Mouse (Mus musculus) neural tube, embryonic 15.5 days (tissue): ENCODE measurements around the gene Asb5. TPM values are rescaled to one million over a fixed set of nuclear protein-coding genes. Genes with fewer than 3 reads are reported as not detected.
"Not testable (repeated sequence)": the region's sequence is repeated elsewhere in the genome, so short reads cannot be mapped to it uniquely, and the experiment has no call there.

Experiments
- ATAC-seq: fragments of 200-750 bp; cut with Nextera tagmentation; 2 replicates; pipeline ENCODE4 v1.8.0; 2017; ENCODE audit warnings: mild to moderate bottlenecking, moderate TSS enrichment, moderate library complexity; ENCODE audit not compliant: low FRiP score
- H3K27ac ChIP-seq: fragments of 300-500 bp; sonication (generic); replicated peaks from 2 replicates; pipeline ENCODE4 v1.5.1; 2015; ENCODE audit warnings: mild to moderate bottlenecking, inconsistent platforms
- H3K27me3 ChIP-seq: fragments of 300-500 bp; sonication (generic); replicated peaks from 2 replicates; pipeline ENCODE4 v1.6.1; 2015; ENCODE audit warnings: inconsistent platforms
- H3K36me3 ChIP-seq: fragments of 300-500 bp; sonication (generic); 2 replicates; pipeline ENCODE4 v1.6.1; 2015; ENCODE audit warnings: inconsistent platforms
- H3K4me1 ChIP-seq: fragments of 300-500 bp; sonication (generic); 2 replicates; pipeline ENCODE4 v1.6.1; 2015; ENCODE audit warnings: inconsistent platforms
- H3K4me2 ChIP-seq: fragments of 300-500 bp; sonication (generic); 2 replicates; pipeline ENCODE4 v1.6.1; 2015; ENCODE audit warnings: inconsistent platforms, mild to moderate bottlenecking, moderate library complexity
- H3K4me3 ChIP-seq: fragments of 300-500 bp; sonication (generic); replicated peaks from 2 replicates; pipeline ENCODE4 v1.5.1; 2015; ENCODE audit warnings: mild to moderate bottlenecking, inconsistent platforms
- H3K9ac ChIP-seq: fragments of 300-500 bp; sonication (generic); replicated peaks from 2 replicates; pipeline ENCODE4 v1.6.1; 2015; ENCODE audit warnings: mild to moderate bottlenecking, inconsistent platforms
- H3K9me3 ChIP-seq: fragments of 300-500 bp; sonication (generic); replicated peaks from 2 replicates; pipeline ENCODE4 v1.6.1; 2016; ENCODE audit warnings: inconsistent platforms
- WGBS: fragments of 180-500 bp; shearing (Covaris S2); methylation state at CpG from one replicate; pipeline ENCODE4 v1.1.7; 2015; ENCODE audit warnings: mixed read lengths; 5-methylcytosine and 5-hydroxymethylcytosine counted together
- polyA plus RNA-seq: library from polyadenylated mRNA; unstranded; fragments of >200 nt; fragmentation: Nextera tagmentation; extraction: Ambion mirVana; gene quantifications from 2 replicates; pipeline ENCODE4 v1.2.1, GENCODE M21; 2015

Asb5 gene
- polyA plus RNA-seq, 1 experiment from 2014 or later: 7.3 TPM

GRCm38 (mm10) chr8:54508814-54509213 is 20.6 kb upstream of the Asb5 start:
- ATAC-seq: peak; percentile 75
- Histone ChIP-seq H3K9ac (no peak overlapping the region), H3K4me2 (peak overlapping the region; percentile 63), H3K4me3 (peak overlapping the region; percentile 44), H3K9me3 (no peaks in the 10 kb centered on the region), H3K36me3 (no peaks in the 10 kb centered on the region), H3K27ac (0 out of 2 replicates have a peak overlapping the region, but pooled peaks have one; percentile 3), H3K4me1 (peaks cover 16% of the 10 kb centered on the region; the same call in 1 of the 2 replicates), H3K27me3 (no peaks in the 10 kb centered on the region)
- WGBS: 5% methylated on average over 6 of the region's 11 CpGs

- Histone ChIP-seq H3K36me3 (no peaks in the 10 kb centered on the region), H3K9ac (peak overlapping the region; percentile 51; the same call in 1 of the 2 replicates), H3K9me3 (no peaks in the 10 kb centered on the region), H3K27me3 (no peaks in the 10 kb centered on the region), H3K4me1 (peaks cover 16% of the 10 kb centered on the region; the same call in 1 of the 2 replicates), H3K4me3 (peak overlapping the region; percentile 44), H3K4me2 (peak overlapping the region; percentile 63), H3K27ac (peak overlapping the region; percentile 78)
- WGBS: 2% methylated on average over 10 of the region's 10 CpGs
- peak; percentile 91 for ATAC-seq
Measured at GRCm38 (mm10) chr8:54509221-54509721, 20.1 kb upstream of the Asb5 start.

DNA sequence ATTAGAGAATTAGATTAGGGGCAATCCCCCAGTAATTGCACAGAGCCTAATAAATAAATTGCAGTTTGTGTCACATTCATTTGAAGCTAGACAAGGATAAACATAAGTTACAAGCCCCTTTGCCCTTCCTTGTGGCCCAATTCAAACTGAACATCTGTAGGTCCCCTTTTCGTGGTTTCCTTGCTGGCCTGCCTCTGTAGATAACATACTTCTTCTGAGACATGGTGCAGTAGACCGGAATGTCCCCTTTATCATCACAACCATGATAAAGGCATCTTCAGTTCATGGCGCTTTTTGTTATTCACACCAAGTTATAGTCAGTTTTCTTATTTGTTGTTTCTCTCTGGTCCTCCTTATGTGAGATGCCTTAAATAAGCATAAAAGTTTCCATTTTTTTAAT is 17.6 kb upstream of the Asb5 start:
- no peak overlapping the region for H3K27ac ChIP-seq
- H3K4me2 ChIP-seq: no peak overlapping the region
- no peaks in the 10 kb centered on the region for H3K27me3 ChIP-seq
- H3K9ac ChIP-seq: no peak overlapping the region
- no peak for ATAC-seq
- WGBS: 82% methylated on average over 3 of the region's 3 CpGs
- H3K36me3 ChIP-seq: no peaks in the 10 kb centered on the region; the same call in 1 of the 2 replicates
- H3K4me1 ChIP-seq: peaks cover 16% of the 10 kb centered on the region; the same call in 1 of the 2 replicates
- no peaks in the 10 kb centered on the region for H3K9me3 ChIP-seq
- no peak overlapping the region for H3K4me3 ChIP-seq

DNA sequence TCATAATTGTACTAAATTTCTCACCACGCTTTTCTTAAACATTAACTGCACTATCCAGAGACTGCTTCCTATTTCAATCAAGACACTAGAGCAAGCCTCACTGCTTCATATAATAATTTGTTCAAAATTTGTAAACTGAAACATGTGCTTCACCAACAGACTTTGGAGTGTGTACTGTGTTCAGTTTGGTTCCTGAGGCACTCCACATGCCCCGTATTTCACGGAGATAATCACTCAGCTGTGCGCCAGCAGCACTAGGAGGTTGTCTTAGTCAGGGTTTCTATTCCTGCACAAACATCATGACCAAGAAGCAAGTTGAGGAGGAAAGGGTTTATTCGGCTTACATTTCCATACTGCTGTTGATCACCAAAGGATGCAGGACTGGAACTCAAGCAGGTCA is 17.2 kb upstream of the Asb5 start:
- H3K4me1 ChIP-seq: peaks cover 16% of the 10 kb centered on the region; the same call in 1 of the 2 replicates
- not testable (repeated sequence) for H3K4me3 ChIP-seq, ATAC-seq, H3K27me3 ChIP-seq, H3K9ac ChIP-seq, H3K4me2 ChIP-seq, H3K27ac ChIP-seq, H3K36me3 ChIP-seq, H3K9me3 ChIP-seq
- 88% methylated on average over 5 of the region's 5 CpGs for WGBS

- no peaks in the 10 kb centered on the region for H3K4me1 ChIP-seq
- no peak overlapping the region for H3K4me2 ChIP-seq
- WGBS: 64% methylated on average over 10 of the region's 10 CpGs
- ATAC-seq: no peak
- H3K27me3 ChIP-seq: no peaks in the 10 kb centered on the region
- no peak overlapping the region for H3K9ac ChIP-seq
- H3K4me3 ChIP-seq: no peak overlapping the region
- H3K9me3 ChIP-seq: no peaks in the 10 kb centered on the region
- no peak overlapping the region for H3K27ac ChIP-seq
- peaks cover 9% of the 10 kb centered on the region for H3K36me3 ChIP-seq
Measured at GRCm38 (mm10) chr8:54518756-54519460, 10.5 kb upstream of the Asb5 start.

GRCm38 (mm10) chr8:54520516-54520915 is 8.9 kb upstream of the Asb5 start:
- ATAC-seq: no peak
- H3K27ac ChIP-seq: no peak overlapping the region
- H3K9ac ChIP-seq: no peak overlapping the region
- H3K27me3 ChIP-seq: no peaks in the 10 kb centered on the region
- no peak overlapping the region for H3K4me2 ChIP-seq
- no peaks in the 10 kb centered on the region for H3K9me3 ChIP-seq
- peaks cover 12% of the 10 kb centered on the region for H3K36me3 ChIP-seq
- 29% methylated on average over 4 of the region's 4 CpGs for WGBS
- no peaks in the 10 kb centered on the region for H3K4me1 ChIP-seq
- no peak overlapping the region for H3K4me3 ChIP-seq

DNA sequence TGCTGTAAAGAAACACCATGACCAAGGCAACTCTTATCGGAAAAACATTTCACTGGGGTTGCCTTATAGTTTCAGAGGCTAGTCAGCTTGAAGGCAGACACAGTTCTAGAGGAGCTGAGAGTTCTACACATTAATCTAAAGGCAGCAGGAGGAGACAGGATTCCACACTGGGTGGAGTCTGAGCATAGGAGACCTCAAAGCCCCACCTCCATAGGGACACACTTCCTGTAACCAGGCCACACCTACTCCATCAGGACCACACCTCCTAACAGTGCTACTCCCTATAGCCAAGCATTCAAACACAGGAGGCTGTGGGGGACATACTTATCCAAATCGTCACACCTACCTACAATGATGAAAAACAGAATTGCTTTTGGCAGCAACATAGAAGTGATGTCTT is 3.8 kb upstream of the Asb5 start:
- Histone ChIP-seq H3K9me3 (no peaks in the 10 kb centered on the region), H3K27ac (no peak overlapping the region), H3K4me1 (peaks cover 21% of the 10 kb centered on the region), H3K36me3 (peaks cover 12% of the 10 kb centered on the region), H3K4me2 (no peak overlapping the region), H3K4me3 (no peak overlapping the region), H3K9ac (no peak overlapping the region), H3K27me3 (no peaks in the 10 kb centered on the region)
- no peak for ATAC-seq
- 95% methylated on average over 2 of the region's 2 CpGs for WGBS

- H3K4me2 ChIP-seq: no peak overlapping the region
- no peak for ATAC-seq
- 96% methylated on average over 6 of the region's 6 CpGs for WGBS
Measured at GRCm38 (mm10) chr8:54526700-54527099, 2.7 kb upstream of the Asb5 start.

GRCm38 (mm10) chr8:54528571-54528970 is 809 bp upstream of the Asb5 start:
- WGBS: 65% methylated on average over 7 of the region's 7 CpGs
- no peaks in the 10 kb centered on the region for H3K27me3 ChIP-seq
- 0 out of 2 replicates have a peak, but pooled peaks cover 5% of the 10 kb centered on the region for H3K36me3 ChIP-seq
- H3K27ac ChIP-seq: no peak overlapping the region
- peak overlapping the region; percentile 66 for H3K4me2 ChIP-seq
- H3K4me1 ChIP-seq: peaks cover 23% of the 10 kb centered on the region
- H3K9me3 ChIP-seq: no peaks in the 10 kb centered on the region
- ATAC-seq: no peak
- peak overlapping the region; percentile 87 for H3K9ac ChIP-seq
- peak overlapping the region; percentile 99 for H3K4me3 ChIP-seq

More at GRCm38 (mm10) chr8:54526700-54527099, 2.7 kb upstream of the Asb5 start:
- H3K9ac ChIP-seq: no peak overlapping the region
- H3K4me1 ChIP-seq: peaks cover 23% of the 10 kb centered on the region
- H3K36me3 ChIP-seq: peaks cover 12% of the 10 kb centered on the region
- H3K9me3 ChIP-seq: no peaks in the 10 kb centered on the region
- no peaks in the 10 kb centered on the region for H3K27me3 ChIP-seq
- no peak overlapping the region for H3K4me3 ChIP-seq
- H3K27ac ChIP-seq: no peak overlapping the region

GRCm38 (mm10) chr8:54535172-54535571 is 5.8 kb downstream of the Asb5 start:
- H3K4me1 ChIP-seq: peaks cover 5% of the 10 kb centered on the region
- H3K4me2 ChIP-seq: no peak overlapping the region
- ATAC-seq: no peak
- no peak overlapping the region for H3K9ac ChIP-seq
- H3K9me3 ChIP-seq: no peaks in the 10 kb centered on the region
- no peaks in the 10 kb centered on the region for H3K36me3 ChIP-seq
- H3K27me3 ChIP-seq: no peaks in the 10 kb centered on the region
- H3K27ac ChIP-seq: no peak overlapping the region
- H3K4me3 ChIP-seq: no peak overlapping the region
- 64% methylated on average over 5 of the region's 5 CpGs for WGBS

GRCm38 (mm10) chr8:54537285-54537684 is 7.9 kb downstream of the Asb5 start:
- H3K4me3 ChIP-seq: no peak overlapping the region
- no peaks in the 10 kb centered on the region for H3K27me3 ChIP-seq
- ATAC-seq: no peak
- H3K36me3 ChIP-seq: no peaks in the 10 kb centered on the region
- H3K4me2 ChIP-seq: no peak overlapping the region
- H3K4me1 ChIP-seq: no peaks in the 10 kb centered on the region
- H3K9ac ChIP-seq: no peak overlapping the region
- no peaks in the 10 kb centered on the region for H3K9me3 ChIP-seq
- H3K27ac ChIP-seq: no peak overlapping the region
- 97% methylated on average over 3 of the region's 3 CpGs for WGBS

DNA sequence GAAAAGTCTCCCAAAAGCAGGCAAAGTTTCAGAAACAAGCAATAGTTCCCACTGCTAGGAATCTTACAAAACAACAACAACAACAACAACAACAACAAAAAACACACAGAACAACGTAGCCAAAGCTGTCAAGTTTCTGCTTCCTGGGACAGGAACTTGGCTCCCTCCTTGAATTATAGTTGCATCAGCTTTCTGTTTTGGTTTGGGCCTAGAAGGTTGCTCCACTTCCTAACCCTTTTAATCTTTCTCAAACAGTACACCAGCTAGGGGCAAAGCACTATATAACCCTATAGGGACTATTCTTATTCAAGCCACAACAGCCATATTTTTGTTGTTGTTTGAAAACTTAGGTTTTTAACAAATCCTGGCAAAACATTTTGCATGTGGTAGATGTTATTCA is 12.0 kb downstream of the Asb5 start:
- Histone ChIP-seq H3K36me3 (no peaks in the 10 kb centered on the region), H3K27me3 (no peaks in the 10 kb centered on the region), H3K4me3 (no peak overlapping the region), H3K4me2 (no peak overlapping the region), H3K27ac (no peak overlapping the region), H3K9ac (no peak overlapping the region), H3K4me1 (no peaks in the 10 kb centered on the region), H3K9me3 (no peaks in the 10 kb centered on the region)
- no peak for ATAC-seq
- 79% methylated on average over 1 of the region's 1 CpGs for WGBS
